Mouse (Mus musculus) brown adipose tissue, adult 24 weeks (tissue): ENCODE results near the gene 1700029J07Rik. TPM values are rescaled to one million over a fixed set of nuclear protein-coding genes. Genes with fewer than 3 reads are reported as not detected.
A peak's percentile ranks its signal among the peaks of the same experiment; 100 is the strongest.

Experiments
- H3K27ac ChIP-seq: fragments of 200-500 bp; replicated peaks from 2 replicates; pipeline ENCODE4 v1.5.1; 2012; ENCODE audit warnings: low read depth, mild to moderate bottlenecking, low read length
- H3K4me1 ChIP-seq: fragments of 200-500 bp; 2 replicates; pipeline ENCODE4 v1.6.1; 2012; ENCODE audit warnings: low read length, mixed read lengths; ENCODE audit not compliant: control insufficient read depth, insufficient read depth, insufficient read length
- H3K4me3 ChIP-seq: fragments of 200-500 bp; 2 replicates; pipeline ENCODE4 v1.5.1; 2012; ENCODE audit warnings: low read depth, mild to moderate bottlenecking, low read length, moderate library complexity; ENCODE audit not compliant: insufficient read depth
- polyA plus RNA-seq: library from polyadenylated mRNA; stranded (reverse); fragments of >200 nt; gene quantifications from 2 replicates; pipeline ENCODE4 v1.2.4, GENCODE M21; 2012; ENCODE audit not compliant: missing spikeins, insufficient read depth, insufficient read length

Gene 1700029J07Rik
- polyA plus RNA-seq, 1 experiment = 1.8 TPM

- Histone ChIP-seq H3K27ac (no peak overlapping the region), H3K4me1 (no peaks in the 10 kb centered on the region), H3K4me3 (no peak overlapping the region)
These were observed 15.7 kb upstream of the 1700029J07Rik start for GRCm38 (mm10) chr8:45990631-45991310.

GRCm38 (mm10) chr8:45988189-45988588 lies 13.1 kb upstream of the 1700029J07Rik start:
- Histone ChIP-seq H3K27ac (no peak overlapping the region), H3K4me3 (no peak overlapping the region), H3K4me1 (no peaks in the 10 kb centered on the region)

DNA sequence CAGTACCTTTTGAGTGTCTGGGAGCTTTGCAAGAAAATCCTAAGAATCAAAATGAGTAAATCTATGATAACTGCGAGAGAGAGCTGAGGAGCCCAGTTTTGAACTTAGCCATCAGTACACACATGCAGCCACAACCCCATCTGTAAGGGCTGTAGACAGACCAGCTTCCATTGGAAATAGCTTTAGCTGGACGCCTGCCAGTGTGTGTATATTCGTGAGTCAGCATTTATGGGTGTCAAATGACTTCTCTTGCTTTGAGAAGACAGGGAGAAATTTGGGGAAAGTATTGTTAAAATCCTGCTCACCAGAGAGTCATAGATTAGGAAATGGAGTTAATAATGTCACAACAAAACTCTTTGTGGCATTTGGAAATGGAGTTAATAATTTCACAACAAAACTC lies 11.6 kb upstream of the 1700029J07Rik start:
- no peaks in the 10 kb centered on the region for H3K4me1 ChIP-seq
- H3K4me3 ChIP-seq = no peak overlapping the region
- no peak overlapping the region for H3K27ac ChIP-seq

GRCm38 (mm10) chr8:45975837-45976468 lies 901 bp upstream of the 1700029J07Rik start:
- peaks cover 8% of the 10 kb centered on the region; the same call in 1 of the 2 replicates for H3K4me1 ChIP-seq
- H3K4me3 ChIP-seq = peak overlapping the region; percentile 81
- peak overlapping the region; percentile 32 for H3K27ac ChIP-seq

- no peak overlapping the region for H3K4me3 ChIP-seq
- peaks cover 8% of the 10 kb centered on the region; the same call in 1 of the 2 replicates for H3K4me1 ChIP-seq
- no peak overlapping the region for H3K27ac ChIP-seq
These were observed 1.0 kb downstream of the 1700029J07Rik start for GRCm38 (mm10) chr8:45973988-45974505.

GRCm38 (mm10) chr8:45970894-45971293 lies 4.2 kb downstream of the 1700029J07Rik start:
- Histone ChIP-seq H3K4me1 (peaks cover 4% of the 10 kb centered on the region; the same call in 1 of the 2 replicates), H3K27ac (no peak overlapping the region), H3K4me3 (no peak overlapping the region)

GRCm38 (mm10) chr8:45950622-45951021 lies 24.4 kb downstream of the 1700029J07Rik start:
- H3K4me1 ChIP-seq = no peaks in the 10 kb centered on the region
- H3K27ac ChIP-seq = no peak overlapping the region

DNA sequence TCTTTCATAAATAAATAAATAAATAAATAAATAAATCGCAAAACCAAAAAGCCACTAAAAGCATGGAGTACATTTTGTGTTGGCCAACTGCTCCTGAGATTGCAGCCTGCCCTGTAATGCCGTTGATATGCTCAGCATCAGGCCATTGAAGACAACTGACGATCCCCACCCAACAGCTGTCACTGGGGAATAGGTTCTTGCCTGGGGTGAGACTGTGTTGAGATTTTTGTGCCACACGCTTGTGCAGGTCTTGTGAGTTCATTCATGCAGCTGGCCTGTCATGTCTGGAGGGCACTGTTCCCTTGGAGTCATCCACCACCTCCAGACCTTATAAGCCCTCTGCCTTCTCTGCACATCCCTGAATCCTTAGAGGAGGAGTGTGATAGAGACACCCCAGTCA lies 28.8 kb downstream of the 1700029J07Rik start:
- Histone ChIP-seq H3K27ac (no peak overlapping the region), H3K4me3 (no peak overlapping the region), H3K4me1 (no peaks in the 10 kb centered on the region)

More at GRCm38 (mm10) chr8:45950622-45951021, 24.4 kb downstream of the 1700029J07Rik start:
- no peak overlapping the region for H3K4me3 ChIP-seq

- no peaks in the 10 kb centered on the region for H3K4me1 ChIP-seq
- no peak overlapping the region for H3K27ac ChIP-seq
- no peak overlapping the region for H3K4me3 ChIP-seq
These were observed 38.1 kb downstream of the 1700029J07Rik start for GRCm38 (mm10) chr8:45936986-45937385.

DNA sequence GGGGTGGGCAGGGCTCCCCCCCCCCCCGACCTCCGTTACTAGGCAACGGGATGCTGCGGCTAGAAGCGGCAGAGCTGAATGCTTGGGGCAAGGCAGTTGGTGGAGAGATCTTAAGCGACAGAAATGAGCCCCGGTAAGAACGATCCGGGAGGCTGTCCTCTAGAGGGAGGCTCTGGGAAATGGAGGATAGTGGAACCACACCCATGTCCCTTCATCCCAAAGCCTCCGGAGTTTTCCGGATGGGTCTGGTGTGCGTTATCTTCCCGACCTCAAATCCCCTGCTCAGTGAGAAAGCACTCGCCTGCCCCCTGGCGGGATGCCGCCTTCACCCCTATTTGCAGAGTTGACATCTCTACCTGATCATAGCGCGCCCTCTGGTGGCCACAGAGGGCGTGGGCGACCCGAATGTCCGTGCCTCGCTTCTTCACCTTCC lies 40.5 kb downstream of the 1700029J07Rik start, which contains the start of gene Ccdc110:
Gene Ccdc110 (plus strand): TSS at position 38 of the 433 bp plus-strand sequence.
- H3K27ac ChIP-seq = no peak within 1 kb of the TSS

GRCm38 (mm10) chr8:45922116-45922515 lies 52.9 kb downstream of the 1700029J07Rik start:
- no peak overlapping the region for H3K27ac ChIP-seq

More for the DNA sequence above, 40.5 kb downstream of the 1700029J07Rik start, which contains the start of gene Ccdc110:
- no peaks in the 10 kb centered on the region for H3K4me1 ChIP-seq
- no peak within 1 kb of the TSS for H3K4me3 ChIP-seq

GRCm38 (mm10) chr8:45920392-45920791 lies 54.7 kb downstream of the 1700029J07Rik start:
- Histone ChIP-seq H3K27ac (no peak overlapping the region), H3K4me3 (no peak overlapping the region), H3K4me1 (no peaks in the 10 kb centered on the region)

More at GRCm38 (mm10) chr8:45922116-45922515, 52.9 kb downstream of the 1700029J07Rik start:
- no peaks in the 10 kb centered on the region for H3K4me1 ChIP-seq
- H3K4me3 ChIP-seq = no peak overlapping the region

DNA sequence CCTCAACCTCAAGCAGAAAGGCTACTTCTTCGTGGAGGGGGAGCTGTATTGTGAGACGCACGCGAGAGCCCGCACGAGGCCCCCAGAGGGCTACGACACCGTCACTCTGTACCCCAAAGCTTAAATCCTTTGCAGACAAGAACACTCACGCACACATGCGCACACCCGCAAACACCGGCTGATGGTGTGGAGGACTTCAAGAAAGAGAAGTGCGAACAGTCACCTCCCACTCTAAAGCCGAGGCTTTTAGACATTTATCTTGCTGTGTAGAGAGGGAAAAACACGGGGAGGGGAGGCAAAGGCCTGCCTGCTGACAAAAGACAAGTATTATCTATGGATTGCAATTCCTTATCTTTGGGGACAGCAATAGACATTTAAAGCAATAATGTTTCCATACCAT lies 56.2 kb downstream of the 1700029J07Rik start:
- no peak overlapping the region for H3K4me3 ChIP-seq
- H3K4me1 ChIP-seq = no peaks in the 10 kb centered on the region
- no peak overlapping the region for H3K27ac ChIP-seq

DNA sequence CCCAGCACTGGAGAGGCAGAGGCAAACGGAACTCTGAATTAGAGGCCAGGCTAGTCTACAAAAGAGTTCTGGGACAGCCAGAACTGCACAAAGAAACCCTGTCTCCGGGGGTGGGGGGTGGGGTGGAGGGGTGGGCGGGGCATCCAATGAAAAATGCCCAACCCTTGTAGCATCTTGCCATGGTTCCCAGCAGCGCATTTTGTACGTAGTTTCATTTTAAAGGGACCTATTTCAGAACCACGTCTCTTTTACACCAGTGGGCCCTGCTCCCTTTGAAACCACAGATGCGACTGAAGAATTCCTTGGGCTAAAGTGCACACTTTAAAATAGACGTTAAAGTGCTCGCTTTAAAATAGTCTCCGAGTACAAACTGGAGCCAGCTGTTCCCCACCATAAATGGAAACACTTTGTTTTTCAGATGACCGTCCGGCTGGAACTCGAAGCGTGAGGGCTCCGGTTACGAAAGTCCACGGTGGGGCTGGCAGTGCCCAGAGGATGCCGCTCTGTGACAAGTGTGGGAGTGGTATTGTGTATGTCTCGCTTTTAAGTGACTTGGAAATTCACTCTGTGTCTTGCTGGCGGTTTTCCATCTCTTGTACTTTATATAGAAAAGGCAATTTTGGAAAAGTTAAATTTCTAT lies 57.9 kb downstream of the 1700029J07Rik start:
- no peak overlapping the region for H3K4me3 ChIP-seq

GRCm38 (mm10) chr8:45916496-45916895 lies 58.6 kb downstream of the 1700029J07Rik start:
- Histone ChIP-seq H3K4me3 (no peak overlapping the region), H3K27ac (no peak overlapping the region), H3K4me1 (no peaks in the 10 kb centered on the region)

More for the DNA sequence above, 57.9 kb downstream of the 1700029J07Rik start:
- H3K4me1 ChIP-seq = no peaks in the 10 kb centered on the region
- H3K27ac ChIP-seq = no peak overlapping the region
